Mouse (Mus musculus) embryo, embryonic 10 days (tissue): Measurements from ENCODE around the gene Dnase1l2.
"Not testable (repeated sequence)": the region's sequence is repeated elsewhere in the genome, so short reads cannot be mapped to it uniquely, and the experiment has no call there.

ENCODE experiments used
- DNase-seq: peaks from one replicate; pipeline ENCODE4 v3.0.0-alpha.2; 2015; ENCODE audit warnings: low spot score

Dnase1l2 gene

GRCm38 (mm10) chr17:24429201-24429983, 13.5 kb downstream of the Dnase1l2 start:
- DNase-seq: no peak

- peak; percentile 30 for DNase-seq
These were observed 15.7 kb downstream of the Dnase1l2 start for GRCm38 (mm10) chr17:24427170-24427557.

GRCm38 (mm10) chr17:24426471-24427169, 16.3 kb downstream of the Dnase1l2 start, which contains the start of gene Eci1:
Eci1 (plus strand) TSS chr17:24426641.
- peak; percentile 95 for DNase-seq

GRCm38 (mm10) chr17:24425905-24426304, 17.0 kb downstream of the Dnase1l2 start:
- DNase-seq: no peak

- DNase-seq: not testable (repeated sequence)
These were observed 17.6 kb downstream of the Dnase1l2 start for GRCm38 (mm10) chr17:24425326-24425725.

- no peak for DNase-seq
These were observed 18.4 kb downstream of the Dnase1l2 start for GRCm38 (mm10) chr17:24424489-24424888.

- DNase-seq: no peak
These were observed 19.8 kb downstream of the Dnase1l2 start for GRCm38 (mm10) chr17:24423114-24423513.

GRCm38 (mm10) chr17:24416051-24416652, 26.8 kb downstream of the Dnase1l2 start:
- DNase-seq: no peak

- DNase-seq: no peak
These were observed 27.9 kb downstream of the Dnase1l2 start for GRCm38 (mm10) chr17:24415011-24415410.

GRCm38 (mm10) chr17:24414230-24414976, 28.5 kb downstream of the Dnase1l2 start, which contains the start of gene Rnps1:
Rnps1 (plus strand) TSS chr17:24414565.
- DNase-seq: peak; percentile 100

GRCm38 (mm10) chr17:24413557-24414211, 29.2 kb downstream of the Dnase1l2 start:
- no peak for DNase-seq

- DNase-seq: no peak
These were observed 35.6 kb downstream of the Dnase1l2 start for GRCm38 (mm10) chr17:24407116-24407803.

GRCm38 (mm10) chr17:24402371-24402770, 40.5 kb downstream of the Dnase1l2 start:
- no peak for DNase-seq

GRCm38 (mm10) chr17:24394456-24394855, 48.4 kb downstream of the Dnase1l2 start:
- no peak for DNase-seq

GRCm38 (mm10) chr17:24393527-24393926, 49.4 kb downstream of the Dnase1l2 start:
- no peak for DNase-seq

- no peak for DNase-seq
These were observed 51.8 kb downstream of the Dnase1l2 start for GRCm38 (mm10) chr17:24391149-24391548.
